Mouse (Mus musculus) MEL (cell line): Measurements from ENCODE around the gene Ppp6c. TPM values are rescaled to one million over a fixed set of nuclear protein-coding genes. Genes with fewer than 3 reads are reported as not detected.
"Not testable (repeated sequence)": the region's sequence is repeated elsewhere in the genome, so short reads cannot be mapped to it uniquely, and the experiment has no call there.

Experiments used
- DNase-seq: peaks from one replicate; pipeline ENCODE4 v3.0.0; 2011; ENCODE audit warnings: low read depth, low spot score
- H3K27ac ChIP-seq: 2 replicates; pipeline ENCODE4 v1.5.1; 2012; ENCODE audit warnings: low read depth, mild to moderate bottlenecking, control low read depth, low read length, moderate library complexity; ENCODE audit not compliant: control insufficient read depth
- H3K27me3 ChIP-seq, 2 experiments: fragments of 150-350 bp in 1 of 2; sonication (generic) in 1 of 2; 2 replicates each; pipeline ENCODE4 v1.6.1; 2012; ENCODE audit warnings: low read length in 2 of 2, mild to moderate bottlenecking in 2 of 2, improper control_type of control experiment in 1 of 2, moderate library complexity in 1 of 2; ENCODE audit not compliant: insufficient read depth in 2 of 2, control insufficient read depth in 1 of 2
- H3K36me3 ChIP-seq, 2 experiments: 2 replicates each; pipeline ENCODE4 v1.6.1; 2012 to 2014; ENCODE audit warnings: low read length in 2 of 2, improper control_type of control experiment in 1 of 2, inconsistent platforms in 1 of 2, mild to moderate bottlenecking in 1 of 2; ENCODE audit not compliant: insufficient read depth in 2 of 2, control insufficient read depth in 1 of 2
- H3K4me1 ChIP-seq, 2 experiments: fragments of 150-350 bp in 1 of 2; sonication (generic) in 1 of 2; 2 replicates each; pipeline ENCODE4 v1.6.1; 2012; ENCODE audit warnings: low read length in 2 of 2, improper control_type of control experiment in 1 of 2, mild to moderate bottlenecking in 1 of 2; ENCODE audit not compliant: insufficient read depth in 2 of 2, control insufficient read depth in 1 of 2
- H3K4me3 ChIP-seq, 2 experiments: fragments of 150-350 bp in 1 of 2; sonication (generic) in 1 of 2; 2 replicates each; pipeline ENCODE4 v1.5.1; 2012; ENCODE audit warnings: low read depth in 2 of 2, low read length in 2 of 2, mild to moderate bottlenecking in 2 of 2, moderate library complexity in 2 of 2, control low read depth in 1 of 2, improper control_type of control experiment in 1 of 2; ENCODE audit not compliant: control insufficient read depth in 1 of 2, insufficient read depth in 1 of 2
- H3K79me2 ChIP-seq: 2 replicates; pipeline ENCODE4 v1.6.1; 2012; ENCODE audit warnings: mild to moderate bottlenecking, low read length, moderate library complexity; ENCODE audit not compliant: control insufficient read depth, poor library complexity, insufficient read depth
- H3K9ac ChIP-seq: 2 replicates; pipeline ENCODE4 v1.6.1; 2012; ENCODE audit warnings: low read depth, mild to moderate bottlenecking, control low read depth, low read length, moderate library complexity; ENCODE audit not compliant: control insufficient read depth, poor library complexity, severe bottlenecking
- H3K9me3 ChIP-seq: fragments of 150-350 bp; sonication (generic); replicated peaks from 2 replicates; pipeline ENCODE4 v1.6.1; 2012; ENCODE audit warnings: mild to moderate bottlenecking, low read length, improper control_type of control experiment, moderate library complexity; ENCODE audit not compliant: insufficient read depth
- BHLHE40 ChIP-seq: IDR thresholded peaks from 2 replicates; pipeline ENCODE4 v1.6.1; 2012; ENCODE audit warnings: low read depth, mild to moderate bottlenecking, inconsistent platforms, low read length, improper control_type of control experiment, borderline replicate concordance
- CHD2 ChIP-seq: IDR thresholded peaks from 2 replicates; pipeline ENCODE4 v1.6.1; 2011; ENCODE audit warnings: low read length, improper control_type of control experiment
- EP300 ChIP-seq, 2 experiments: IDR thresholded peaks; 2 replicates each; pipeline ENCODE4 v1.6.1; 2011; ENCODE audit warnings: improper control_type of control experiment in 2 of 2, low read length in 2 of 2, low read depth in 1 of 2, mild to moderate bottlenecking in 1 of 2
- GATA1 ChIP-seq: IDR thresholded peaks from 2 replicates; pipeline ENCODE4 v1.6.1; 2011; ENCODE audit warnings: low read depth, low read length, improper control_type of control experiment
- MXI1 ChIP-seq: IDR thresholded peaks from 2 replicates; pipeline ENCODE4 v1.6.1; 2011; ENCODE audit warnings: mild to moderate bottlenecking, low read depth, low read length, improper control_type of control experiment
- MYB ChIP-seq: IDR thresholded peaks from 2 replicates; pipeline ENCODE4 v1.6.1; 2011; ENCODE audit warnings: mild to moderate bottlenecking, low read depth, low read length, improper control_type of control experiment
- UBTF ChIP-seq: IDR thresholded peaks from 2 replicates; pipeline ENCODE4 v1.6.1; 2012; ENCODE audit warnings: low read depth, mild to moderate bottlenecking, inconsistent platforms, low read length, improper control_type of control experiment, moderate library complexity, borderline replicate concordance; ENCODE audit not compliant: insufficient read depth
- polyA plus RNA-seq, 2 experiments: library from polyadenylated mRNA; stranded (reverse) in 1 of 2; unstranded in 1 of 2; fragments of >175 nt in 1 of 2; fragments of >200 nt in 1 of 2; gene quantifications; 2 replicates each; pipeline versions ENCODE4 v1.2.1 to v1.2.4; 2012; ENCODE audit warnings: low replicate concordance in 2 of 2, low read depth in 1 of 2; ENCODE audit not compliant: insufficient read length in 2 of 2, insufficient read depth in 1 of 2, missing spikeins in 1 of 2
- total RNA-seq: library from RNA; depleted of rRNA; stranded (reverse); fragments of 300-350 nt; gene quantifications from 2 replicates; pipeline ENCODE4 v1.2.3, GENCODE M21; 2012

The Ppp6c gene
- total and polyA plus RNA-seq, 3 experiments = 34.9 to 43.1 TPM; not detected in 1

GRCm38 (mm10) chr2:39226731-39227130, 480 bp upstream of the Ppp6c start:
- TF ChIP-seq EP300 (IDR thresholded peaks at IDR 0.05; ENCODE audit: low read depth in 1 of 2, low read length in 2 of 2) (0 out of 4 replicates have a peak, but pooled peaks of 1 of the 2 experiments have one; percentile 2), BHLHE40 (no peak)
- H3K79me2 ChIP-seq = peaks cover 39% of the 10 kb centered on the region
- peak overlapping the region; percentile 55 to 87 for H3K4me3 ChIP-seq
- H3K27ac ChIP-seq = no peak overlapping the region
- no peak for DNase-seq
- no peaks in the 10 kb centered on the region; a peak in 1 of 4 replicates for H3K27me3 ChIP-seq
- peaks cover 13 to 15% of the 10 kb centered on the region in 2 experiments for H3K4me1 ChIP-seq
- no peaks in the 10 kb centered on the region for H3K9me3 ChIP-seq
- H3K36me3 ChIP-seq = peaks cover 0 to 24% of the 10 kb centered on the region in 2 experiments; a peak in 2 of 4 replicates
- H3K9ac ChIP-seq = peak overlapping the region; percentile 68

GRCm38 (mm10) chr2:39225331-39226018, 776 bp downstream of the Ppp6c start:
- Histone ChIP-seq H3K27ac (peak overlapping the region; percentile 75), H3K4me1 (peaks cover 13 to 15% of the 10 kb centered on the region in 2 experiments), H3K4me3 (peak overlapping the region; percentile 87 to 98), H3K79me2 (peaks cover 48% of the 10 kb centered on the region), H3K36me3 (peaks cover 0 to 26% of the 10 kb centered on the region in 2 experiments; a peak in 2 of 4 replicates), H3K9ac (peak overlapping the region; percentile 98)
- peak; percentile 26; the same call in 1 of the 2 replicates for TF ChIP-seq MYB
- peak; percentile 62 for DNase-seq
- not testable (repeated sequence) for H3K27me3 ChIP-seq, H3K9me3 ChIP-seq

GRCm38 (mm10) chr2:39224621-39225020, 1.6 kb downstream of the Ppp6c start:
- Histone ChIP-seq H3K9me3 (no peaks in the 10 kb centered on the region), H3K4me1 (peaks cover 13 to 15% of the 10 kb centered on the region in 2 experiments), H3K4me3 (peak overlapping the region; percentile 25 to 98), H3K27ac (no peak overlapping the region), H3K9ac (peak overlapping the region; percentile 98; the same call in 1 of the 2 replicates), H3K79me2 (peaks cover 56% of the 10 kb centered on the region)
- DNase-seq = peak; percentile 45
- TF ChIP-seq MXI1 (peak; percentile 48; the same call in 1 of the 2 replicates), UBTF (no peak), GATA1 (0 out of 2 replicates have a peak, but pooled peaks have one; percentile 26), CHD2 (no peak)
- TF ChIP-seq, all 39 proteins: peak for 2
- H3K36me3 ChIP-seq = peaks cover 0 to 26% of the 10 kb centered on the region in 2 experiments; a peak in 2 of 4 replicates
- H3K27me3 ChIP-seq = no peaks in the 10 kb centered on the region; a peak in 1 of 4 replicates
